ENCODE assay signal across 9 mouse cellular contexts in genomic region chr2:25183336-25183735, GRCm38 (mm10). TPM values are rescaled to one million over a fixed set of nuclear protein-coding genes. Genes with fewer than 3 reads are reported as not detected.
A peak's percentile ranks its signal among the peaks of the same experiment; 100 is the strongest.
DNase-seq lines count a peak whose midpoint lies in the region; ATAC-seq lines count a peak whose summit lies in the region.
"Had no signal": no experiment of that assay in that cellular context is flagged by ENCODE, and none has a peak within 500 bp of the region (broad histone marks: within the 10 kb centered on the region; RNA-seq: fewer than 3 reads in every experiment).

No protein-coding gene starts in this region.

- intact Hi-C loops in heart, postnatal 25 days (cut with DNase I), result loop anchor here (5.0 to 10.0 kb wide), 2 partner anchors 41 to 219 kb away; partner anchors contain the start of gene Dph7

- H3K4me3 ChIP-seq in heart, embryonic 11.5 days (ENCODE audit: low read depth, low read length), result no peak overlapping the region
- peak overlapping the region; percentile 85 for H3K4me3 ChIP-seq in midbrain, embryonic 12.5 days

- DNase-seq in heart, postnatal 25 days (ENCODE audit: low spot score), result no peak
- peak; percentile 49 for DNase-seq in thymus, postnatal 0 days (ENCODE audit: low spot score)
- no peak for DNase-seq in thymus, adult 18-20 months
- no peak for DNase-seq in yolk sac, embryonic 10.5 days (ENCODE audit: low spot score)
- no peak for DNase-seq in layer of hippocampus, adult 18-20 months (ENCODE audit: low spot score in 2 of 2)
- no peak for DNase-seq in cerebellum, adult 11-12 months

- H3K27me3 ChIP-seq in heart, embryonic 11.5 days (ENCODE audit: control insufficient read depth, insufficient read depth, low read length), result peaks cover 53% of the 10 kb centered on the region
- 0 out of 2 replicates have a peak, but pooled peaks cover 9% of the 10 kb centered on the region for H3K27me3 ChIP-seq in midbrain, embryonic 12.5 days

- no peak overlapping the region for H3K9ac ChIP-seq in heart, embryonic 11.5 days (ENCODE audit: low read depth, low read length)
- H3K9ac ChIP-seq in midbrain, embryonic 12.5 days (replicated peaks), result no peak overlapping the region

- H3K4me1 ChIP-seq in heart, embryonic 11.5 days (ENCODE audit: control insufficient read depth, insufficient read depth, low read length), result peaks cover 14% of the 10 kb centered on the region
- peaks cover 60% of the 10 kb centered on the region for H3K4me1 ChIP-seq in midbrain, embryonic 12.5 days

- no peak for ATAC-seq in heart, embryonic 11.5 days (replicated peaks; ENCODE audit: insufficient number of reproducible peaks, low FRiP score, low TSS enrichment)
- ATAC-seq in midbrain, embryonic 12.5 days (ENCODE audit: low FRiP score, low read depth), result no peak

- no peaks in the 10 kb centered on the region for H3K36me3 ChIP-seq in heart, embryonic 11.5 days (ENCODE audit: control insufficient read depth, insufficient read depth, low read length)
- H3K36me3 ChIP-seq in midbrain, embryonic 12.5 days, result 0 out of 2 replicates have a peak, but pooled peaks cover 5% of the 10 kb centered on the region

- 66% methylated on average over 2 of the region's 2 CpGs for WGBS in heart, embryonic 11.5 days (ENCODE audit: insufficient replicate concordance)
- 74% methylated on average over 2 of the region's 2 CpGs for whole genome bisulfite sequencing in midbrain, embryonic 12.5 days

- H3K4me2 ChIP-seq in heart, embryonic 11.5 days, result peak overlapping the region; percentile 84
- peak overlapping the region; percentile 75 for H3K4me2 ChIP-seq in midbrain, embryonic 12.5 days (replicated peaks)

- H3K9me3 ChIP-seq in heart, embryonic 11.5 days (replicated peaks; ENCODE audit: control insufficient read depth, low read length), result no peaks in the 10 kb centered on the region
- no peaks in the 10 kb centered on the region for H3K9me3 ChIP-seq in midbrain, embryonic 12.5 days

- H3K27ac ChIP-seq in heart, embryonic 11.5 days (ENCODE audit: low read depth, low read length), result no peak overlapping the region
- H3K27ac ChIP-seq in midbrain, embryonic 12.5 days (replicated peaks), result peak overlapping the region; percentile 98

RNA-seq across cellular contexts. Expression of gene Nrarp, which starts 2.8 kb away (rescaled TPM):
- 4.5 and 4.8 TPM in 2 replicates for polyA plus RNA-seq in heart, embryonic 11.5 days (2014; fragmentation: Nextera tagmentation; extraction: Ambion mirVana)
- total RNA-seq in heart, postnatal 25 days (2021), result 10 to 100 TPM in 1 of 2 experiments, 1 to 10 TPM in 1; 7.2 to 11.5 TPM
- polyA plus RNA-seq in thymus, postnatal 0 days (2015; fragmentation: Nextera tagmentation; extraction: Ambion mirVana), result 9.5 TPM in 2 replicates
- polyA plus RNA-seq in midbrain, embryonic 12.5 days (2016; fragmentation: Nextera tagmentation; extraction: Ambion mirVana), result 91.2 and 92.1 TPM in 2 replicates
- 10 to 100 TPM; 19.5 to 21.0 TPM for total RNA-seq in layer of hippocampus, adult 18-20 months (2021)

RNA-seq across cellular contexts. Expression of gene Tor4a, which starts 13.3 kb away (rescaled TPM):
- polyA plus RNA-seq in heart, embryonic 11.5 days (2014; fragmentation: Nextera tagmentation; extraction: Ambion mirVana), result 5.9 and 8.3 TPM in 2 replicates
- total RNA-seq in heart, postnatal 25 days (2021), result 1 to 10 TPM; 4.1 to 4.2 TPM
- polyA plus RNA-seq in thymus, postnatal 0 days (2015; fragmentation: Nextera tagmentation; extraction: Ambion mirVana), result 23.5 and 25.6 TPM in 2 replicates
- polyA plus RNA-seq in midbrain, embryonic 12.5 days (2016; fragmentation: Nextera tagmentation; extraction: Ambion mirVana), result 1.4 and 1.6 TPM in 2 replicates
- 1 to 10 TPM; 1.9 to 2.3 TPM for total RNA-seq in layer of hippocampus, adult 18-20 months (2021)

RNA-seq across cellular contexts. Expression of gene Nelfb, which starts 28.0 kb away (rescaled TPM):
- polyA plus RNA-seq in heart, embryonic 11.5 days (2014; fragmentation: Nextera tagmentation; extraction: Ambion mirVana), result 62.9 and 69.0 TPM in 2 replicates
- 10 to 100 TPM; 36.1 to 40.6 TPM for total RNA-seq in heart, postnatal 25 days (2021)
- 73.3 and 78.1 TPM in 2 replicates for polyA plus RNA-seq in thymus, postnatal 0 days (2015; fragmentation: Nextera tagmentation; extraction: Ambion mirVana)
- 118 and 123 TPM in 2 replicates for polyA plus RNA-seq in midbrain, embryonic 12.5 days (2016; fragmentation: Nextera tagmentation; extraction: Ambion mirVana)
- 10 to 100 TPM; 56.7 to 60.0 TPM for total RNA-seq in layer of hippocampus, adult 18-20 months (2021)

RNA-seq across cellular contexts. Expression of gene Stpg3, which starts 31.1 kb away (rescaled TPM):
- polyA plus RNA-seq in heart, embryonic 11.5 days (2014; fragmentation: Nextera tagmentation; extraction: Ambion mirVana), result not detected in 2 replicates
- not detected for total RNA-seq in heart, postnatal 25 days (2021)
- polyA plus RNA-seq in thymus, postnatal 0 days (2015; fragmentation: Nextera tagmentation; extraction: Ambion mirVana), result 0.14 TPM in 1 of 2 replicates, not detected in the other
- polyA plus RNA-seq in midbrain, embryonic 12.5 days (2016; fragmentation: Nextera tagmentation; extraction: Ambion mirVana), result not detected in 2 replicates
- total RNA-seq in layer of hippocampus, adult 18-20 months (2021), result under 1 TPM; 0.18 to 0.25 TPM

RNA-seq across cellular contexts. Expression of gene Fam166a, which starts 35.2 kb away (rescaled TPM):
- polyA plus RNA-seq in heart, embryonic 11.5 days (2014; fragmentation: Nextera tagmentation; extraction: Ambion mirVana), result 0.44 TPM in 1 of 2 replicates, not detected in the other
- not detected for total RNA-seq in heart, postnatal 25 days (2021)
- 0.34 TPM in 1 of 2 replicates, not detected in the other for polyA plus RNA-seq in thymus, postnatal 0 days (2015; fragmentation: Nextera tagmentation; extraction: Ambion mirVana)
- polyA plus RNA-seq in midbrain, embryonic 12.5 days (2016; fragmentation: Nextera tagmentation; extraction: Ambion mirVana), result 0.21 and 1.6 TPM in 2 replicates
- total RNA-seq in layer of hippocampus, adult 18-20 months (2021), result under 1 TPM in 1 of 2 experiments, not detected in 1; 0.69 TPM
- total RNA-seq: left cerebral cortex, postnatal 14 days had no signal
